Mouse (Mus musculus) E14TG2a.4 (cell line): ENCODE measurements around the gene Lrsam1.

Experiments
- H3K27me3 ChIP-seq: 2 replicates; pipeline ENCODE4 v1.6.1; 2014; ENCODE audit warnings: low read length, control low read depth; ENCODE audit not compliant: insufficient read depth
- H3K36me3 ChIP-seq: 2 replicates; pipeline ENCODE4 v1.6.1; 2014; ENCODE audit warnings: low read length, control low read depth; ENCODE audit not compliant: insufficient read depth
- H3K4me1 ChIP-seq: replicated peaks from 2 replicates; pipeline ENCODE4 v1.6.1; 2014; ENCODE audit warnings: low read depth, low read length, control low read depth
- H3K4me3 ChIP-seq: replicated peaks from 2 replicates; pipeline ENCODE4 v1.5.1; 2014; ENCODE audit warnings: mild to moderate bottlenecking, low read length
- H3K9me3 ChIP-seq: 2 replicates; pipeline ENCODE4 v1.6.1; 2014; ENCODE audit warnings: low read length, control low read depth
- CTCF ChIP-seq: conservative IDR thresholded peaks from 2 replicates; pipeline ENCODE4 v1.5.1; 2014; ENCODE audit warnings: low read length
- NANOG ChIP-seq: IDR thresholded peaks from 2 replicates; pipeline ENCODE4 v1.6.1; 2014; ENCODE audit warnings: borderline replicate concordance, low read length, mixed read lengths
- POU5F1 ChIP-seq: IDR thresholded peaks from 2 replicates; pipeline ENCODE4 v1.6.1; 2014; ENCODE audit warnings: low read length, borderline replicate concordance

The Lrsam1 gene

GRCm38 (mm10) chr2:32888029-32888428 lies 73.4 kb downstream of the Lrsam1 start:
- no peak overlapping the region for H3K4me3 ChIP-seq
- H3K9me3 ChIP-seq = no peaks in the 10 kb centered on the region
- TF ChIP-seq NANOG = no peak
- no peak for TF ChIP-seq CTCF
- TF ChIP-seq POU5F1 = no peak
- no peaks in the 10 kb centered on the region for H3K27me3 ChIP-seq
- peaks cover 92% of the 10 kb centered on the region for H3K4me1 ChIP-seq
- H3K36me3 ChIP-seq = peaks cover 50% of the 10 kb centered on the region

- TF ChIP-seq POU5F1 (no peak), CTCF (no peak), NANOG (no peak)
- Histone ChIP-seq H3K9me3 (no peaks in the 10 kb centered on the region), H3K27me3 (no peaks in the 10 kb centered on the region)
Measured at GRCm38 (mm10) chr2:32884745-32885144, 76.7 kb downstream of the Lrsam1 start.

GRCm38 (mm10) chr2:32882283-32883043 lies 79.0 kb downstream of the Lrsam1 start:
- Histone ChIP-seq H3K27me3 (no peaks in the 10 kb centered on the region), H3K4me1 (peaks cover 92% of the 10 kb centered on the region)
- no peak for TF ChIP-seq POU5F1
- TF ChIP-seq NANOG = no peak
- no peak for TF ChIP-seq CTCF

More at GRCm38 (mm10) chr2:32884745-32885144, 76.7 kb downstream of the Lrsam1 start:
- peaks cover 50% of the 10 kb centered on the region for H3K36me3 ChIP-seq
- H3K4me1 ChIP-seq = peaks cover 91% of the 10 kb centered on the region
- H3K4me3 ChIP-seq = peak overlapping the region; percentile 21

GRCm38 (mm10) chr2:32881723-32882122 lies 79.7 kb downstream of the Lrsam1 start:
- H3K36me3 ChIP-seq = peaks cover 45% of the 10 kb centered on the region
- H3K9me3 ChIP-seq = no peaks in the 10 kb centered on the region
- no peaks in the 10 kb centered on the region for H3K27me3 ChIP-seq
- TF ChIP-seq CTCF = no peak
- no peak for TF ChIP-seq NANOG
- TF ChIP-seq POU5F1 = no peak
- peak overlapping the region; percentile 95 for H3K4me3 ChIP-seq
- H3K4me1 ChIP-seq = peaks cover 94% of the 10 kb centered on the region

More at GRCm38 (mm10) chr2:32882283-32883043, 79.0 kb downstream of the Lrsam1 start:
- H3K9me3 ChIP-seq = no peaks in the 10 kb centered on the region
- H3K36me3 ChIP-seq = peaks cover 45% of the 10 kb centered on the region
- peak overlapping the region; percentile 45 for H3K4me3 ChIP-seq

GRCm38 (mm10) chr2:32881054-32881453 lies 80.4 kb downstream of the Lrsam1 start:
- no peak for TF ChIP-seq POU5F1
- no peak for TF ChIP-seq CTCF
- TF ChIP-seq NANOG = no peak
- Histone ChIP-seq H3K9me3 (no peaks in the 10 kb centered on the region), H3K27me3 (no peaks in the 10 kb centered on the region), H3K4me1 (peaks cover 94% of the 10 kb centered on the region), H3K36me3 (peaks cover 41% of the 10 kb centered on the region), H3K4me3 (peak overlapping the region; percentile 95)

- TF ChIP-seq NANOG (no peak), CTCF (no peak), POU5F1 (no peak)
- Histone ChIP-seq H3K27me3 (0 out of 2 replicates have a peak, but pooled peaks cover under 1% of the 10 kb centered on the region), H3K36me3 (peaks cover 33% of the 10 kb centered on the region), H3K4me3 (peak overlapping the region; percentile 95), H3K9me3 (no peaks in the 10 kb centered on the region), H3K4me1 (peaks cover 94% of the 10 kb centered on the region)
Measured at GRCm38 (mm10) chr2:32879593-32879992, 81.8 kb downstream of the Lrsam1 start.

- H3K36me3 ChIP-seq = peaks cover 29% of the 10 kb centered on the region
- TF ChIP-seq POU5F1 (no peak), NANOG (no peak), CTCF (no peak)
- peaks cover 94% of the 10 kb centered on the region for H3K4me1 ChIP-seq
- H3K4me3 ChIP-seq = peak overlapping the region; percentile 95
- H3K9me3 ChIP-seq = no peaks in the 10 kb centered on the region
- 0 out of 2 replicates have a peak, but pooled peaks cover 10% of the 10 kb centered on the region for H3K27me3 ChIP-seq
Measured at GRCm38 (mm10) chr2:32878396-32878795, 83.0 kb downstream of the Lrsam1 start.

- Histone ChIP-seq H3K9me3 (no peaks in the 10 kb centered on the region), H3K36me3 (peaks cover 29% of the 10 kb centered on the region), H3K27me3 (0 out of 2 replicates have a peak, but pooled peaks cover 10% of the 10 kb centered on the region), H3K4me1 (peaks cover 90% of the 10 kb centered on the region), H3K4me3 (peak overlapping the region; percentile 95)
- TF ChIP-seq NANOG (no peak), POU5F1 (no peak), CTCF (no peak)
Measured at GRCm38 (mm10) chr2:32877761-32878393, 83.5 kb downstream of the Lrsam1 start.
